Mouse (Mus musculus): Measurements from ENCODE around the gene Gm49388. TPM values are rescaled to one million over a fixed set of nuclear protein-coding genes. Genes with fewer than 3 reads are reported as not detected.

Gm49388 gene
- total RNA-seq, 1 experiment from 2014 or later = 1.4 TPM

DNA sequence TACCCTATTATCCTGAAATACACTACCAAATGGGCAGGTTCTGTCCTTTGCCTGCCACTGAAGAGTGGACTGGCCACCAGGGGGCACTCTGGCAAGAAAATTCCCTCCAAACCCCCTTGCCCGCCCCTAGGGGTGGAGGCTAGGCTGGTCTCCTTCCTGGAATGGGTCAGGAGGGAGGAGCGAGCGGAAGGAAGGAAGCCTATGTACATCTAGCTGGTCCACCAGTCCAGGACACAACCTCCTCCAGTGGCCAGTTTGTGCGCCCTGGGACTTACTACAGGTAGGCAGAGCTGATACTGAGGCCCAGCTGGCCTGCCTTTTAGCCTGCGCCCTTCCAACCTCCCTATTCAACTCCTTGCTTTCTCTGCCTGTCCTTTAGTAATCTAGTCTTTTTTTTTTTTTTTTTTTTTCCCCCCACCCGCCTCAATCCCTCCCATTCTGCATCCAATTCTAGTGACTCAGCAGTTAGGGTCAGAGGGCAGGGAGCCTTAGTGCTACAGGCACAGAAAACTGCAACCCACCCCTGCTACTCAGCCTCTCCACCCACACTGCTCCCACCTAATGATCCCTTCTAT, 15.1 kb downstream of the Gm49388 start, which contains the start of gene Hsd3b7:
Gene Hsd3b7, plus strand, starts transcription at position 170 of the 575 bp plus-strand sequence.
- peak; percentile 91 for ATAC-seq (replicated peaks; ENCODE audit: low read depth, poor library complexity, severe bottlenecking)

DNA sequence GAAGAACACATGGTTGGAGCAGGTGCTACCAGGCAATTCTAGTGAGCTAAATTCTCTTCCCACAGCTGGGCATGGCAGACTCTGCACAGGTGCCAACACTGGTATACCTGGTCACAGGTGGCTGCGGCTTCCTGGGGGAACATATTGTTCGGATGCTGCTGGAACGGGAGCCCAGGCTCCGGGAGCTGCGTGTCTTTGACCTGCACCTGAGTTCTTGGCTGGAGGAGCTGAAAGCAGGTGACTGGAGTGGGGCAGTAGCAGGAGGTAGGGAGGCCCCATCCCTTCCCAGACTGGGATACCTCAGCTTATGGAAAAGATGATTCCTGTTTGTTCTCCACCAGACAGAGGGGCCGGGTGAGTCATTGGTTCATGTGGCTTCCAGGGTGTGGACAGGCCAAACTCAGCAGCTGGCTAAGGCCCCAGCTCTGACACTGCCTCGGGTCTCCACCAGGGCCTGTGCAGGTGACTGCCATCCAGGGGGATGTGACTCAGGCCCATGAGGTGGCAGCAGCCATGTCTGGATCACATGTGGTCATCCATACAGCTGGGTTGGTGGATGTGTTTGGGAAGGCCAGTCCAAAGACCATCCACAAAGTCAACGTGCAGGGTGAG, 15.7 kb downstream of the Gm49388 start:
- no peak for ATAC-seq (replicated peaks; ENCODE audit: low read depth, poor library complexity, severe bottlenecking)

DNA sequence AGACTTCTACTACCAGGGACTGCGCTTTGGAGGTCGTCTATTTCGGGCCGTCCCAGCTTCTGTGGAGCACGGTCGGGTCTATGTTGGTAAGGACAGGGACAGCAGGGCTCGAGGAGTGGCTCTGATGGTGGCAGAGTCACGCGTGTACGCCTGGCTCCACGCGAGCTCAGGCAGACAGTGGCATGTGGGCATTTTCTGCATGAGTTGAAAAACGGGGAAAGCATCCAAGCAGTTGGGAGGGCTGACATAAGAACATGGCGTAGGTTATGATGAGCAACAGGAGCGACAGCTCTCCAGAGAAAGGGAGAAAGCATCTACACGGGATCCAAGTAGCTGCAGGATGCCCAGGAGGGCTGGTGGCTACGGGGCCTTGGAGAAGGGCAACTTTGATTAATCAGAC, 16.9 kb downstream of the Gm49388 start:
- ATAC-seq (replicated peaks; ENCODE audit: low read depth, poor library complexity, severe bottlenecking) = no peak

DNA sequence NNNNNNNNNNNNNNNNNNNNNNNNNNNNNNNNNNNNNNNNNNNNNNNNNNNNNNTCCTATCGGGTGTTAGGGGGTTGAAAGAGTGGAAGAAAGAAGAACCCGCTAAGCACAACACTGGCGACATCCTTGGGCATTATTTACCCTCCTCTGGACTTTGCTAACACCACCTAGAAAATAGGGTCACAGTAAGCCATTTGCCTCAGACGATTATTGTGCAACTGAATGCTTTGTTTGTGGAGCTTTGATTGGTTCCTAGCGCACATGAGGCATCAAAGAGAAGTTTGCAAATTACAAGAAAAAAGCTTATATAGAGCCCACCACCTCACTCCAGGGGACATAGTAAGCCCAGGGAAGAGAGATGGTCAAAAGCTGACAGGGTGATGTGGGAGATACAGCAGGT, 23.4 kb downstream of the Gm49388 start:
- no peak for ATAC-seq (replicated peaks; ENCODE audit: low read depth, poor library complexity, severe bottlenecking)

DNA sequence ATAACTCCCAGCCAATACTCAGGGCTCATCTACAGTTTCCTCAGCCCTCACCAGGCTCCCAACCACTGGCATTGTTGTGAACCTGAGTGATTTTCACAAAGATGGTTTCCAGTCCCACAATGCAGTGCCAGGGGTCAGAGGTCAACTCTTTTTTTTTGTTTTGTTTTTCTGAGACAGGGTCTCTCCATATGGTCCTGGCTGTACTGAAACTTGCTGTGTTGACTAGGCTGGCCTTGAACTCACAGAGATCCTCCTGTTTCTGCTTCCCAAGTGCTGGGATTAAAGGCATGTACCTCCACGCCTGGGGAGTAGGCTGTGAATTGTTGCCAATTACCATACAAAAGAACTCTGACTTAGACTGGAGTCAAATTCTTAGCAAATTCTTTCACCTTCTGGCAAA, 24.4 kb downstream of the Gm49388 start:
- no peak for ATAC-seq (replicated peaks; ENCODE audit: low read depth, poor library complexity, severe bottlenecking)

DNA sequence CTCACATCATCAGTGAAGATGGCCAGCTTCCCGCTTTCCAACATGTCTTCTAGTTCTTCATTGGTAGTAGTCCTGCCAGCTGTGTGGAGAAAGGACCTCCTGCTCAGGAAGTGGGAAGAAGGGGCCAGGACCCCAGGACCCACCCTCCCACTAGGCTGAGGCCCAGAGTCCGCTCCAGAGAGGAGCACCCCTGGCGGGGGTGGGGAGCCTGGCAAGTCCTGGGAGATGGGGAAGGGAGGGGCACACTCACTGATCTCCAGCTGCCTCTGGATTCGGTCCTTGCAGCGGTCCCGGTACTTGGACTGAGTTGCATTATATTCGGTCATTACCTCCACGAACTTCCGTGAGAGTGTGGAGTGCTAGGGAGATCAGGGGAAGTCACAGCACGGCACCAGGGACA, 25.2 kb downstream of the Gm49388 start:
- ATAC-seq (replicated peaks; ENCODE audit: low read depth, poor library complexity, severe bottlenecking) = no peak

DNA sequence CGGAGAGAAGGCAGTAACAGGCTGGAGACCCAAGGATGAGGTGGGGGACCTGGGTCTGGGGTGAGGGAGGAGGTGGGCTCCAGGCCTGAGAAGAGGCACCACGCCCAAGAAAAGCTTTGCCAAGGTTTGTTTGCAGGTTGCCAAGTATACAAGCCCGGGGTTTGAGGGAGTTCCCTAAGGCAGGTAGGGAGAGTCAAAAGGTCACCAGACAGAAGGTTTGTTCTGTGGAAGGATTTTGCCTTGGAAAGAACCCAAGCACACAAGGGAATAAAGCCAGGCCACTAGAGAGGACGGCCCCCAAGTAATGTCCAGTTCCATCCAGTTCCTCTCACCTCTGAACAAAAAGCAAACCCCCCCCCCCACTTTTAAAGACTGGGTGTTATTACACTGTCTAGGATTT, 25.8 kb downstream of the Gm49388 start:
- ATAC-seq (replicated peaks; ENCODE audit: low read depth, poor library complexity, severe bottlenecking) = no peak

DNA sequence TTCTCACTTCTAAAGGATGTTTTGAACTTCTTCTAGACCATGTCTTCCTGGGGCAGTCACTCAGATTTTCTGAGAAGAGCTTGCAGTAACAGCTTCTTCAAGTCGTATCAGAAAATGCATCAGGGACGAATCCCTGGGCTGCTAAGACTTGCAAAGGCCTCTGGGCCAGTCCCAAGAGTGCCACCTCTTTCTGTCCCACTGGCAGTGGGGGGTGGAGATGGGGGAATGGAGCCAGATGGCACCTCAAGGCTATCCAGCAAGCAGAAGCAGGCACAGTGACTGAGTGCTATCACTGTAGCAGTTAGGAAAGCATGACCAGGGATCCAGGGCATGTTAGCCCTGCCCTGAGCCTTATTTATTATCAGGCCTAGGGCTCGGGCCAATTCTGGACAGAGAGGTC, 26.9 kb downstream of the Gm49388 start:
- no peak for ATAC-seq (replicated peaks; ENCODE audit: low read depth, poor library complexity, severe bottlenecking)

DNA sequence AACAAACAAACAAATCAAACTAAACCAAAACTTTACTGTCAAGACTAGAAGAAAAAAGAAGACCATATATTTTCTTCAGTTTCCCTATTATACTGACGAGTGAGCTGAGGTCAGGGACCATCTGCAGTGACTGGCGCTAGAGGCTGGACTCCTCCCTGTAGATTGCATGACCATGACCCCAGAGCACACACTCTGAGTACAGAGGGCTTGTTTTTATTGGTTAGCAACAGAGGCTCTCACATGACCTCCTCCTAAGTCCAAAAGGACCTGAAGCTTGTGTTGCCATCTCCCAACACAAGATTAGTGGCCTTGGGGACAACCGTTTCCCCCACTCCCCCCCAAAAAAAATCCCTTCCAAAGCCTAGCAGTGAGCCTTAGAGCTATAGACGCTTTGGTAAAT, 28.4 kb downstream of the Gm49388 start:
- no peak for ATAC-seq (replicated peaks; ENCODE audit: low read depth, poor library complexity, severe bottlenecking)

DNA sequence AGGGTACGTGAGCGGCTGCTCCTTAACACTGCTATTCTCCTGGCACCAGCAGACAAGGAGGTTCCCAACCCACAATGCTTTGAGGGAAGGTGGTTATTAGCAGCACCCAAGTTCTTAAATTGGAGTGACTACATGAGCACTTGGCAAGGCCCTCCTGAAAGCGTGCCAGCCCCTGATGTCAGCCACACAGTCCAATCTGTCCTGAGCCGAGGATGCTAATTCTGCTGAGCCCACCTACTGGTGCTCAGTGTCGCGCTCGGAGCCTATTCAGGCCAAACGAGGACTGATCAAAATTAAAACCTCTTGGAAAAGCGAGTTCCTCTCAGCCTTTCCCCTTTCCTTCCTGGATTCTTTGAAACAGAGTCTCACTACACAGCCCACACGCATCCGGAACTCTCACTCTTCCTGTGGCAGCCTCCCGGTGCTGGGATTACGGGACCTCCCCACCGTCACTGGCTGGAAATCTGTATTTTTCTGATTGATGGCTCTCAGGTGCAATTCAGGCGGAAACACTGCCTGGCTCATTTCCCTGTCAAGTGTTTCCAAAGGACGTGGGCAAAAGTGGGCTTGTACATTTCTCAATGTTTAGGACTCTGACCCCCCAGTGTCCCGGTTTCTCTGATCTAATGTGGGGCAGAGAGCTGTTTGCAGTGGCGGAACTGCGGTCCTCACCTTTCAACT, 29.0 kb downstream of the Gm49388 start:
- ATAC-seq (replicated peaks; ENCODE audit: low read depth, poor library complexity, severe bottlenecking) = no peak

DNA sequence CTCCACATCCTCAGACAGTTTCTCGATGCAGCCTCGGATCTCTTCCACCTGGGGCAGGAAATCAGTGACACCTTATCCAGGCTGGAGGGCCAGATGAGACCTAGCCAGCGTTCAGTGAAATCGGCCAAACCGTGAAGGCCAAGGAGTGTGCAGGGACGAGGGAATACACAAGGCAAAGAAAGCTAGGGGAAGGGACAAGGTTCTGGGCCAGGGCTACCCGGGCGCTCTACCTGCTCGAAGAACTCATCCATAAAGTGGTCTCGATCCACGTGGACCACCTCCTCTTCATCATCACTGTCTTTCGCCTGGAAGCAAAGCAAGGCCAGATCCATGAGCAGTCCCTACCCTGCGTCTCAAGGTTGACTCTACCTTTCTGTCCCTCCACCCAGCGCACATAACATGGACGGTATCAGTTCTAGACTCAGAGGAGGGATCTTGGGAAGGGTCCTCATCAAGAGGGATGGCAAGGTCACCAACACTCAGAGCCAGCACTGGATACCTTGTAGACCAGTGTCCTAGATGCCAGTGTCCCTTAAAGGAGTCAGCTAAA, 29.8 kb downstream of the Gm49388 start:
- ATAC-seq (replicated peaks; ENCODE audit: low read depth, poor library complexity, severe bottlenecking) = no peak

DNA sequence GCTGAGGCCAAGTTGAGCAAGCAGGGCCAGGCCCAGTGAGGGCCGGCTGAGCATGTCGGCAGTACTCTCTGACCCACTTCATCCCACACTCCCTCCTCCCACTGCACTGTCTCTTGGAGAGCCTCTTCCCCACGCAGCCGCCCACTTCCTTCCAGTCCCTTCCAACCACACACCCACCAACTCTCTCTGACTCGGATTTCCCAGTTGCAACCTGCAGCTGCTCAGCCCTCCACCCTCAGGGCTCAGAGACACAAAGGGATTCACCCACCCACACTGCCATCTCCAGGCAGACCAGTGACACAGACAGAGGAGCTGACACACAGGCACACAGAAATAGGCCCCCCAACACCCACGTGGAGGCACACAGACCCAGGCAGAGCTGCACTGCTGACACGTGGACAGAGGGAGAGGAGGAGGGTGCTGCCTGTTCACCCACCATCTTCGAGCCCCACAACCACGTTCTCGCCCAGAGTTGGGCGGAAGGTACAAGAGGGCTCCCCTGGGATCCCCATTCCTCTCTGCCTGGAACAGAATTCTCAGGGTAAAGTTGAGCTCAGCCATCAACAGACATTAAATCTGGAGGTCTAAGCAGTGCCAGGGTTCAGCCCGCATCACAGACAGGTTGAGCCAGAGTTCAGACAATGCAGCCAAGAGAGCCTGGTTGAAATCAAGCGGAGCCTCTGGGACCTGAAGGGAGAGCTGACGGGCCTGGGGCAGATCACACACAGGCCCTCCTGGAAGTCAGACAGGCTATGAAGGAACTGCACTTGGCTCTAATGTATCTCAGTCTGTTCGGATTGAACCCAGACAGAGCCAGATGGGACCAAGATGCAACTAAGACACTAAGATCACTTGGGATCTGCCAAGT, 30.8 kb downstream of the Gm49388 start:
- ATAC-seq (replicated peaks; ENCODE audit: low read depth, poor library complexity, severe bottlenecking) = peak; percentile 94

DNA sequence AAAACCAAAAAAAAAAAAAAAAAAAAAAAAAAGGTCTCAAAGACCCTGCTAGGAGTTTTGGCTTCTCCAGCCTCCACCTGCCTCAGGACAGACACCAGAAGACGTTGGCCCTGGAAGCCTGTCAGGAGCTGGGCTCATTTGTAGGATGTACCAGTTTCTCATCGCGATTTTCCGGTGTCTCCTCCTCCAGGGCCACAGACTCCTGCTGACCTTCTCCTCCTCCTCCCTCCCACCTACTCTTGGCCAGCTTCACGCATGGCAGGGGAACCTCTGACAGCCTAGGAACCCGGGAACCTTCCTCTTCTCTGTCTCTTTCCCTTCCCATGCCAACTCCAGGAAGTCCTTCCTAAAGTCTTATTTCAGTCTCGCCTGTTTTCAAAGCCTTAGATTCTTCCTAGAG, 31.6 kb downstream of the Gm49388 start:
- ATAC-seq (replicated peaks; ENCODE audit: low read depth, poor library complexity, severe bottlenecking) = no peak

DNA sequence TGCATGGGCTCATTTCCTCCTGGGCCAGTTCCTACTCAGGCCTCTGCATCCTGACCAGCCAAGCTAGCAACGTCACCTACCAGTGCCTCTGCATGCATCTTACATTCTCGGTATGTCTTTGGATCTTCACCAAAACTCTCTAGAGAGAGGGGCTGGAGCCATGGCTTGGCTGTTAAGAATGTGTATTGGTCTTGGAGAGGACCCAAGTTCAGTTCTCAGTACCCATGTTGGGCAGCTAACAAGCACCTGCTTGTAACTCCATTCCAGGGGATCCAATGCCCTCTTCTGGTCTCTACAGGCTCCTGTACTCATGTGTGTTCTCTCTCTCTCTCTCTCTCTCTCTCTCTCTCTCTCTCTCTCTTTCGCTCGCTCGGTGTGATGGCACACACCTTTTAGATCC, 32.4 kb downstream of the Gm49388 start:
- no peak for ATAC-seq (replicated peaks; ENCODE audit: low read depth, poor library complexity, severe bottlenecking)

DNA sequence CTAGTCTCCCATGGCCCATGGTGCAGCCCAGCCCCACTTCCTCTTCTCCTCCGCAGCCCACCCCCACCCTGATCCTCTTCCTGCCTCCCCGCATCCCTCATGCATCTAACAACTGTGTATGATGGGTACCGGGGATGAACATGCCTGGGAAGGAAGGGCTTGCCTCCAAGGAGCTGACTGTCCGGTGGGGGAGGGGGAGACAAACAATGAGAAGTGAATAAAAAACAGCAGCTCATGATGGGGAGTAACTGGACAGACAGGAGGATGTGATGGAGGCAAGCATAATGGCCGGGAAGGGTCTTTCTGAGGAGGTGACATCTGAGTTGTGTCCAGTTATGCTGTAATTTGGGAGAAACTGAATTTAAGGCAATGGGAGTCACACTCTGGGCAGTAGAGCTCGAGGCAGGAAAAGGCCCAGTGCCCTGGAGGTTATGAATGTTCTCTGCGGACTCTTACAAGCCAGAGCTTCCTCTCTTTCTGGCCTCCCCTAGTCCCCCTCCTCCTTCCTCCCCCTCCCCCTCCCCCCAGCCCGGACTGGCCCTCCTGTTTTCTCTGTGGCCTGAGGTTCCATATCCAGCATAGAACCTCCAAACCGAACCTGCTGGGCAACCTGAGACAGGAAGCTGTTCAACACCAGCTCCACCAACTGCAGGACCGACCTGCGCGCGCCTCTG, 35.6 kb downstream of the Gm49388 start:
- ATAC-seq (replicated peaks; ENCODE audit: low read depth, poor library complexity, severe bottlenecking) = no peak

DNA sequence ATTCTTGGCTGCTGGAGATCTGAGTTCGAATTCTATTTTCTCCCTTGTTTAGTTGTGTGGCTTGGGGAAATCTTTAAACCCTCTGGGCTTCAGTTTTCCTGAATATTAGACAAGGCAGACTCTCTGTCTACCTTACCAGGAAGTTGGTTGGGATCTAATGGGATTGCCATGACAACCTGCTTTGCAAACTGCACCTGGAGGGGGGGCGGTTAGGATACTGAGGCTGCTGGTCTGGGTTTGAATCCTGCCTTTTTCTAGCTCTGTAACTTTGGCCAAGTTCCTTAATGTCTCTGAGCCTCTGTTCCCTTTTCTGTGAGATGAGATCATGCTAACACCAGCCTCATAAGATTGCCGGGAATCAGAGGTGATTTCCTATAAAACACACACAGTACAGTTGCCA, 37.1 kb downstream of the Gm49388 start:
- no peak for ATAC-seq (replicated peaks; ENCODE audit: low read depth, poor library complexity, severe bottlenecking)

DNA sequence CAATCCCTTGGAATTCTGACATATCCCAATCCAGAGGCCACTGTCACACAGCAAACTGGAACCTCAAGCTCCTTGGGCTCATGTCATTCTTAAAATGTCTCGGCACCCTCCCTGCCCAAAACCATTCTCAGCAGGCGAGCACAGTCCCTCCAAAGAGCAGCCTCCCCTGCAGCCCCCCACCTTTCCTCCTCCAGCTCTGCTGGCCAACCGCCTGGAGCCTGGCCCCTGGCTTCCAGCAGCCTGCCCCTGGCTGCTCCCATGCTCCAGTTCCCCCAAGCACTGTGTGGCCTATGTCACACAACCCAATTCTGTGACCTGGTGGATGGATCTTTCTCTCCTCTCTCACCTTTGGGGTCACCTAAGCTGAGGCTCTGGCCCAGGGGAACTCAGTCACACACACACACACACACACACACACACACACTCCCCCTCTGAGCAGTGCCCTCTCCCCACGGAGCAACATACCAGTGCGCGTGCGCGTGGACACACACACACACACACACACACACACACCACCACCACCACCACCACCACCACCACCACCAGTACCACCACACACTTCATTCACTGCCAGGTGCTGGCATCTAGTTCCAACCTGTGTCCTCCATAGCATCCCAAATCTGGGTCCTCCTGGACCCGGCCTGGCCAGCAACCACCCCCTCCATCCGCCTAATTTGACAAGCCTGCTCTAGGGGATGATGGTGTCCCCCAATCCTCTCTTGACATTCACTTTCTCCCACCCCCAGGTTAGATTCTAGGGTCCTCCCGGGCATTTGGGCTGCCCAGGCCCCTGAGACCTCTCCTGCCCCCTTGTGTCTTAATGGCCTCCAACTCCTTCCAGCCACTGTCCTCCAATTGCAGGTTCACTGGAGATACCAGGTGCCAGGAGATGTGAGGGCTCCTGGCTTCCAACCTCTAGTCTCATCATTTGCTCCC, 38.1 kb downstream of the Gm49388 start:
- no peak for ATAC-seq (replicated peaks; ENCODE audit: low read depth, poor library complexity, severe bottlenecking)

DNA sequence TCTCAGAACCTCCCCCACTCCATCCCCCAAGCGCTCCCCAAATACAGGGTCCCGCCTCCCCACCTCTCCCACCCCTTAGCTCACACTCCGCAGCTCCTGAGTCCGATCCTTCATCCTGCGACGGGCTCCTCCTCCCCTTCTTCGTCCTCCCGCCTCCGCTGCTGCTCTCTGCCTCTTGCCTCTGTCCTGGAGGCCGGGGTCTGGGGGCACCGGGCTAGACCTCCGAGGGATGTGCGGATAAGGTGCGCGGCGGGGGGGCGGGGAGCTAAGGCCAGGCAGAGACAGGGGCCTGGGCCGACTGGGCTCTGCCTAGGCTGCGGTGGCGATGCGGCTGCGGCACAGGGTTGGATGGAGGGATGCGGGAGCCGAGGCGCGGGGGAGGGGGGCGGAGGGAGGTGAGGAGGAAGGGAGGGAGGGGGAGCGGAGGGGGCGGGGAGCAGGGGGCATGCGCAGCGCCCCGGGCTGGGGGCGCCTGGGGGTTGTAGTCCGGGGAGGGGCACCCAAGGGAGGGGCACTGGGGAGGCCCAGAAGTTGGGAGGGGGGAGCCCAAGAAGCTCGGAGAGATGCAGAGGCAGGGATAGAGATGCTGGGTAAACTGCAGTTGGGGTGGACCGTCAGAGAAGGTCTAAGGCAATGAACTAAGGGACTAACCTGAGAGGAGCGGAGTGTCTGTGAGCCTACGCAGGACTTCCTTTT, 38.9 kb downstream of the Gm49388 start, which contains the start of the genes Stx4a and Stx1b:
Gene Stx4a, plus strand, starts transcription at position 119 of the 696 bp plus-strand sequence.
Gene Stx1b, minus strand, starts transcription at position 374 of the 696 bp plus-strand sequence.
- ATAC-seq (replicated peaks; ENCODE audit: low read depth, poor library complexity, severe bottlenecking) = no peak

Measured in common myeloid progenitor, adult 5-6 weeks (primary cell).